ENCODE assay signal across 18 mouse cellular contexts in the genomic region with DNA sequence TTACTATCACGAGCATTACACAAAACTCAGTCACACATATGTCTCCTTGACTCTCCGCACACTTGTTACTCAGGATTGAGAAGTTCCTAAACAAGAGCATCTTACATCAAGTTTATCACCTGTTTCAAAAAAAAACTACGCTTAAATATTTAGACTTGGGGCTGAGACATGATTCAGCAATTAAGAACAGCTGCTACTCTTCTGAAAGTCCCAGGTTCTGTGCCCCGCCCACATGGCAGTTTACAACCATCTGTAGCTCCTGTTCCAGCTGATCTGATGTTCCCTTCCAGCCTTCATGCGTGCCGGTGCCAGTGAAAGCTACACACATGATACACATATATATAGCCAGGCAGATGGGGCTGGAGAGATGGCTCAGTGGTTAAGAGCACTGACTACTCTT. TPM values are rescaled to one million over a fixed set of nuclear protein-coding genes. Genes with fewer than 3 reads are reported as not detected.
DNase-seq lines count a peak whose midpoint lies in the region; ATAC-seq and TF ChIP-seq lines count a peak whose summit lies in the region.
"Had no signal": no experiment of that assay in that cellular context is flagged by ENCODE, and none has a peak within 500 bp of the region (broad histone marks: within the 10 kb centered on the region; RNA-seq: fewer than 3 reads in every experiment).

No protein-coding gene starts in this region.

- no peak overlapping the region for H3K4me3 ChIP-seq in MEL (ENCODE audit: control insufficient read depth in 1 of 2, insufficient read depth in 1 of 2, low read depth in 2 of 2, low read length in 2 of 2)
- no peak overlapping the region for H3K4me3 ChIP-seq in liver, embryonic 16.5 days (ENCODE audit: low read depth, low read length)
- no peak overlapping the region for H3K4me3 ChIP-seq in forebrain, embryonic 11.5 days (ENCODE audit: low read depth, low read length)
- H3K4me3 ChIP-seq: gastrocnemius, adult 2 months; heart, embryonic 15.5 days; neural tube, embryonic 13.5 days had no signal

- H3K4me2 ChIP-seq in liver, embryonic 16.5 days (ENCODE audit: low read depth, low read length) = no peak overlapping the region
- no peak overlapping the region for H3K4me2 ChIP-seq in forebrain, embryonic 11.5 days (ENCODE audit: low read depth, low read length, severe bottlenecking)
- H3K4me2 ChIP-seq: heart, embryonic 15.5 days; midbrain, embryonic 11.5 days; neural tube, embryonic 13.5 days had no signal

- peak; percentile 51 for DNase-seq in A20 (ENCODE audit: low read depth, low spot score)
- DNase-seq in MEL (ENCODE audit: low read depth, low spot score) = peak; percentile 67
- no peak for DNase-seq in spleen, postnatal 36 days (ENCODE audit: low spot score in 2 of 2)
- no peak for DNase-seq in forebrain, embryonic 11.5 days (ENCODE audit: low spot score)
- DNase-seq: cerebellum, adult 11-12 months; forebrain, postnatal 0 days; gastrocnemius, adult 2 months; heart, adult 11 months; kidney, adult 2 months; kidney, postnatal 14 days; right cerebral cortex, postnatal 14 days had no signal

- TF ChIP-seq POLR2A in MEL (IDR thresholded peaks at IDR 0.05; ENCODE audit: control insufficient read depth in 1 of 2, insufficient read depth in 1 of 2, low read depth in 1 of 2, low read length in 2 of 2, poor library complexity in 1 of 2) = no peak

- TF ChIP-seq RAD21 in MEL (IDR thresholded peaks at IDR 0.05; ENCODE audit: low read depth, low read length) = no peak

- ATAC-seq in erythroid progenitor cell, adult 5-6 weeks (replicated peaks; ENCODE audit: low FRiP score, poor library complexity, severe bottlenecking) = peak; percentile 93
- ATAC-seq in liver, embryonic 16.5 days (ENCODE audit: low read depth) = peak; percentile 65
- no peak for ATAC-seq in granulocyte monocyte progenitor cell, adult 5-6 weeks (replicated peaks; ENCODE audit: poor library complexity, severe bottlenecking)
- ATAC-seq in forebrain, embryonic 11.5 days (replicated peaks; ENCODE audit: low FRiP score) = no peak
- ATAC-seq: forebrain, postnatal 0 days had no signal

- no peaks in the 10 kb centered on the region for H3K79me2 ChIP-seq in MEL (ENCODE audit: control insufficient read depth, insufficient read depth, low read length, poor library complexity)

- H3K27ac ChIP-seq in MEL (ENCODE audit: control insufficient read depth, low read depth, low read length) = peak overlapping the region; percentile 36; the same call in 1 of the 2 replicates
- H3K27ac ChIP-seq in liver, embryonic 16.5 days (ENCODE audit: low read length) = no peak overlapping the region
- H3K27ac ChIP-seq in forebrain, embryonic 11.5 days (ENCODE audit: low read depth, low read length) = no peak overlapping the region
- H3K27ac ChIP-seq: gastrocnemius, adult 2 months; heart, embryonic 15.5 days; neural tube, embryonic 13.5 days had no signal

- WGBS in liver, embryonic 16.5 days (ENCODE audit: insufficient replicate concordance) = 66% methylated on average over 6 of the region's 6 CpGs
- 93% methylated on average over 6 of the region's 6 CpGs for WGBS in forebrain, embryonic 11.5 days

- peak in 1 of 2 experiments; percentile 37; a peak in 1 of 4 replicates for TF ChIP-seq EP300 in MEL (IDR thresholded peaks at IDR 0.05; ENCODE audit: low read depth in 1 of 2, low read length in 2 of 2)

- peaks cover 7 to 11% of the 10 kb centered on the region in 2 experiments for H3K4me1 ChIP-seq in MEL (ENCODE audit: control insufficient read depth in 1 of 2, insufficient read depth in 2 of 2, low read length in 2 of 2)
- peaks cover 12% of the 10 kb centered on the region for H3K4me1 ChIP-seq in liver, embryonic 16.5 days (ENCODE audit: control insufficient read depth, low read depth, low read length)
- H3K4me1 ChIP-seq in forebrain, embryonic 11.5 days (replicated peaks; ENCODE audit: control insufficient read depth, insufficient read depth, low read length) = no peaks in the 10 kb centered on the region
- H3K4me1 ChIP-seq: neural tube, embryonic 13.5 days had no signal

- peaks cover 0 to 15% of the 10 kb centered on the region in 2 experiments; a peak in 3 of 4 replicates for H3K36me3 ChIP-seq in MEL (ENCODE audit: control insufficient read depth in 1 of 2, insufficient read depth in 2 of 2, low read length in 2 of 2)
- no peaks in the 10 kb centered on the region for H3K36me3 ChIP-seq in liver, embryonic 16.5 days (ENCODE audit: control insufficient read depth, insufficient read depth)
- H3K36me3 ChIP-seq in forebrain, embryonic 11.5 days (ENCODE audit: control insufficient read depth, insufficient read depth, low read length) = no peaks in the 10 kb centered on the region
- H3K36me3 ChIP-seq: heart, embryonic 15.5 days; neural tube, embryonic 13.5 days had no signal

- no peak for TF ChIP-seq CTCF in MEL (IDR thresholded peaks at IDR 0.05 in 2 of 3, conservative IDR thresholded peaks at IDR 0.05 in 1 of 3; ENCODE audit: control insufficient read depth in 1 of 3, insufficient read depth in 1 of 3, low read depth in 2 of 3, low read length in 3 of 3, poor library complexity in 1 of 3, severe bottlenecking in 1 of 3)

- H3K9me3 ChIP-seq in MEL (replicated peaks; ENCODE audit: insufficient read depth, low read length) = no peaks in the 10 kb centered on the region
- H3K9me3 ChIP-seq in liver, embryonic 16.5 days (replicated peaks; ENCODE audit: control insufficient read depth, low read length) = no peaks in the 10 kb centered on the region
- no peaks in the 10 kb centered on the region for H3K9me3 ChIP-seq in forebrain, embryonic 11.5 days (ENCODE audit: control insufficient read depth, low read length)
- H3K9me3 ChIP-seq: heart, embryonic 15.5 days; neural tube, embryonic 13.5 days had no signal

- 0 out of 2 replicates have a peak overlapping the region, but pooled peaks have one; percentile 13 for H3K9ac ChIP-seq in MEL (ENCODE audit: control insufficient read depth, low read depth, low read length, poor library complexity, severe bottlenecking)
- H3K9ac ChIP-seq in liver, embryonic 16.5 days (ENCODE audit: low read depth, low read length) = no peak overlapping the region
- no peak overlapping the region for H3K9ac ChIP-seq in forebrain, embryonic 11.5 days (ENCODE audit: low read length)
- H3K9ac ChIP-seq: forebrain, postnatal 0 days; heart, embryonic 15.5 days; neural tube, embryonic 13.5 days had no signal

- no peaks in the 10 kb centered on the region for H3K27me3 ChIP-seq in MEL (ENCODE audit: control insufficient read depth in 1 of 2, insufficient read depth in 2 of 2, low read length in 2 of 2)
- H3K27me3 ChIP-seq in liver, embryonic 16.5 days (ENCODE audit: control insufficient read depth, insufficient read depth, low read depth, low read length) = no peaks in the 10 kb centered on the region
- H3K27me3 ChIP-seq in forebrain, embryonic 11.5 days (ENCODE audit: control insufficient read depth, insufficient read depth, low read length) = no peaks in the 10 kb centered on the region
- H3K27me3 ChIP-seq: CH12.LX; heart, embryonic 15.5 days; neural tube, embryonic 13.5 days had no signal

TF ChIP-seq in MEL, 35 proteins besides CTCF, POLR2A, EP300 and RAD21 (continues in another document):
- TF ChIP-seq MYB (IDR thresholded peaks at IDR 0.05; ENCODE audit: low read depth, low read length) (no peak), USF2 (IDR thresholded peaks at IDR 0.05; ENCODE audit: borderline replicate concordance in 1 of 2, insufficient read depth in 1 of 2, low read depth in 1 of 2, low read length in 2 of 2) (no peak), ELF1 (IDR thresholded peaks at IDR 0.05; ENCODE audit: low read depth, low read length) (no peak), NRF1 (IDR thresholded peaks at IDR 0.05; ENCODE audit: insufficient read depth, low read depth, low read length, poor library complexity, severe bottlenecking) (no peak), SIN3A (IDR thresholded peaks at IDR 0.05; ENCODE audit: low read length) (peak; percentile 70), POLR2AphosphoS2 (IDR thresholded peaks at IDR 0.05; ENCODE audit: low read length) (no peak), BHLHE40 (IDR thresholded peaks at IDR 0.05; ENCODE audit: borderline replicate concordance, low read depth, low read length) (no peak), POLR2AphosphoS5 (IDR thresholded peaks at IDR 0.05; ENCODE audit: borderline replicate concordance, low read depth, low read length) (no peak), MAFK (IDR thresholded peaks at IDR 0.05; ENCODE audit: borderline replicate concordance, low read depth, low read length) (no peak), ZNF384 (IDR thresholded peaks at IDR 0.05; ENCODE audit: low read depth, low read length) (peak; percentile 51; the same call in 1 of the 2 replicates), MAX (IDR thresholded peaks at IDR 0.05; ENCODE audit: low read length) (no peak), TAL1 (IDR thresholded peaks at IDR 0.05; ENCODE audit: low read length) (no peak), ZC3H11A (IDR thresholded peaks at IDR 0.05; ENCODE audit: low read depth, low read length) (no peak), SMC3 (IDR thresholded peaks at IDR 0.05; ENCODE audit: low read depth, low read length) (peak; percentile 4; the same call in 1 of the 2 replicates), ZKSCAN1 (IDR thresholded peaks at IDR 0.05; ENCODE audit: low read depth, low read length) (no peak), TCF12 (IDR thresholded peaks at IDR 0.05; ENCODE audit: low read depth, low read length) (0 out of 2 replicates have a peak, but pooled peaks have one; percentile 17), E2F4 (IDR thresholded peaks at IDR 0.05; ENCODE audit: borderline replicate concordance, low read depth, low read length) (no peak), ETS1 (IDR thresholded peaks at IDR 0.05; ENCODE audit: low read depth, low read length) (peak; percentile 100), RCOR1 (IDR thresholded peaks at IDR 0.05; ENCODE audit: low read depth, low read length) (no peak), TBP (IDR thresholded peaks at IDR 0.05; ENCODE audit: low read depth, low read length) (no peak), JUND (IDR thresholded peaks at IDR 0.05; ENCODE audit: low read depth, low read length) (no peak)

RNA-seq across cellular contexts. Expression of gene Disp1, which starts 7.5 kb away (rescaled TPM):
- 5.9 and 6.3 TPM in 2 replicates for total RNA-seq in MEL (2012; rRNA removed)
- polyA plus RNA-seq in MEL (2012; ENCODE audit: insufficient read depth in 1 of 2, insufficient read length in 2 of 2, low read depth in 1 of 2, low replicate concordance in 2 of 2, missing spikeins in 1 of 2) = 1 to 10 TPM in 1 of 2 experiments, not detected in 1; 9.9 TPM
- 2.1 and 8.6 TPM in 2 replicates for total RNA-seq in erythroid progenitor cell, adult 5-6 weeks (2015; ENCODE audit: low replicate concordance)
- 0.39 and 6.7 TPM in 2 replicates for total RNA-seq in erythroid progenitor cell, adult 5-6 weeks (2017; ENCODE audit: low replicate concordance)
- 3.0 and 3.3 TPM in 2 replicates for polyA plus RNA-seq in liver, embryonic 16.5 days (2015; fragmentation: Nextera tagmentation; extraction: Ambion mirVana)
- total RNA-seq in granulocyte monocyte progenitor cell, adult 5-6 weeks (2014; fragmentation: Nextera tagmentation) = 4.1 and 8.3 TPM in 2 replicates
- 6.7 and 9.9 TPM in 2 replicates for total RNA-seq in granulocyte monocyte progenitor cell, adult 5-6 weeks (2017)
- polyA plus RNA-seq in forebrain, embryonic 11.5 days (2014; fragmentation: Nextera tagmentation; extraction: Ambion mirVana) = 11.3 and 11.4 TPM in 2 replicates

Comparison
In these comparisons a context has a peak if more than half of its experiments do, and no peak if none do; other contexts are left out.
1. DNase-seq: peak in A20 (single experiment) and MEL (single experiment); none in spleen, postnatal 36 days (0 of 2) and forebrain, embryonic 11.5 days (single experiment).
2. ATAC-seq: peak in erythroid progenitor cell, adult 5-6 weeks (single experiment) and liver, embryonic 16.5 days (single experiment); none in granulocyte monocyte progenitor cell, adult 5-6 weeks (single experiment) and forebrain, embryonic 11.5 days (single experiment).